Mouse (Mus musculus): ENCODE results near the gene Abcd3.

The Abcd3 gene

GRCm38 (mm10) chr3:121738742-121739342 lies 76.3 kb downstream of the Abcd3 start:
- no peak for DNase-seq (ENCODE audit: low spot score)

GRCm38 (mm10) chr3:121737901-121738300 lies 77.2 kb downstream of the Abcd3 start:
- DNase-seq (ENCODE audit: low spot score) = no peak

- DNase-seq (ENCODE audit: low spot score) = peak; percentile 12
Measured at GRCm38 (mm10) chr3:121737453-121737852, 77.6 kb downstream of the Abcd3 start.

- DNase-seq (ENCODE audit: low spot score) = peak; percentile 36
Measured at GRCm38 (mm10) chr3:121736025-121736744, 78.9 kb downstream of the Abcd3 start.

- DNase-seq (ENCODE audit: low spot score) = no peak
Measured at GRCm38 (mm10) chr3:121735542-121735941, 79.6 kb downstream of the Abcd3 start.

- DNase-seq (ENCODE audit: low spot score) = no peak
Measured at GRCm38 (mm10) chr3:121729678-121730077, 85.4 kb downstream of the Abcd3 start.

GRCm38 (mm10) chr3:121725651-121726050 lies 89.5 kb downstream of the Abcd3 start:
- no peak for DNase-seq (ENCODE audit: low spot score)

GRCm38 (mm10) chr3:121724553-121724952 lies 90.5 kb downstream of the Abcd3 start:
- no peak for DNase-seq (ENCODE audit: low spot score)

GRCm38 (mm10) chr3:121723968-121724524 lies 91.1 kb downstream of the Abcd3 start:
- no peak for DNase-seq (ENCODE audit: low spot score)

- peak; percentile 23 for DNase-seq (ENCODE audit: low spot score)
Measured at GRCm38 (mm10) chr3:121722971-121723844, 91.9 kb downstream of the Abcd3 start, which contains the start of gene F3. Gene F3 (plus strand): TSS chr3:121723537.

GRCm38 (mm10) chr3:121721691-121722070 lies 93.4 kb downstream of the Abcd3 start:
- DNase-seq (ENCODE audit: low spot score) = no peak

- DNase-seq (ENCODE audit: low spot score) = no peak
Measured at GRCm38 (mm10) chr3:121720801-121721690, 94.1 kb downstream of the Abcd3 start.

- no peak for DNase-seq (ENCODE audit: low spot score)
Measured at GRCm38 (mm10) chr3:121719701-121720100, 95.4 kb downstream of the Abcd3 start.

- no peak for DNase-seq (ENCODE audit: low spot score)
Measured at GRCm38 (mm10) chr3:121718679-121719078, 96.4 kb downstream of the Abcd3 start.

GRCm38 (mm10) chr3:121716480-121716879 lies 98.6 kb downstream of the Abcd3 start:
- DNase-seq (ENCODE audit: low spot score) = no peak

GRCm38 (mm10) chr3:121715741-121716459 lies 99.2 kb downstream of the Abcd3 start:
- no peak for DNase-seq (ENCODE audit: low spot score)

- no peak for DNase-seq (ENCODE audit: low spot score)
Measured at GRCm38 (mm10) chr3:121715336-121715735, 99.8 kb downstream of the Abcd3 start.

GRCm38 (mm10) chr3:121714461-121714860 lies 100.6 kb downstream of the Abcd3 start:
- DNase-seq (ENCODE audit: low spot score) = no peak

- DNase-seq (ENCODE audit: low spot score) = no peak
Measured at GRCm38 (mm10) chr3:121713816-121714215, 101.3 kb downstream of the Abcd3 start.

- DNase-seq (ENCODE audit: low spot score) = no peak
Measured at GRCm38 (mm10) chr3:121713151-121713701, 101.9 kb downstream of the Abcd3 start.
